Mouse (Mus musculus) forebrain, embryonic 10.5 days (tissue): ENCODE data around the gene Fntb. TPM values are rescaled to one million over a fixed set of nuclear protein-coding genes. Genes with fewer than 3 reads are reported as not detected.

ENCODE experiments used
- DNase-seq: peaks from one replicate; pipeline ENCODE4 v3.0.0-alpha.2; 2017; ENCODE audit warnings: low spot score; ENCODE audit errors: extremely low spot score
- H3K27ac ChIP-seq: fragments of 300-500 bp; sonication (generic); 2 replicates; pipeline ENCODE4 v1.5.1; 2016; ENCODE audit warnings: mild to moderate bottlenecking
- H3K27me3 ChIP-seq: fragments of 300-500 bp; sonication (generic); 2 replicates; pipeline ENCODE4 v1.6.1; 2016; ENCODE audit warnings: mild to moderate bottlenecking; ENCODE audit not compliant: poor library complexity, severe bottlenecking
- H3K36me3 ChIP-seq: fragments of 300-500 bp; sonication (generic); replicated peaks from 2 replicates; pipeline ENCODE4 v1.6.1; 2016; ENCODE audit warnings: mild to moderate bottlenecking, moderate library complexity
- H3K4me1 ChIP-seq: fragments of 300-500 bp; sonication (generic); 2 replicates; pipeline ENCODE4 v1.6.1; 2016
- H3K4me3 ChIP-seq: fragments of 300-500 bp; sonication (generic); 2 replicates; pipeline ENCODE4 v1.5.1; 2016; ENCODE audit warnings: mild to moderate bottlenecking, moderate library complexity
- H3K9me3 ChIP-seq: fragments of 300-500 bp; sonication (generic); 2 replicates; pipeline ENCODE4 v1.6.1; 2016; ENCODE audit warnings: mild to moderate bottlenecking, moderate library complexity
- WGBS: fragments of 180-500 bp; shearing (Covaris S2); methylation state at CpG from one replicate; pipeline ENCODE4 v1.1.7; 2016; 5-methylcytosine and 5-hydroxymethylcytosine counted together
- polyA plus RNA-seq: library from polyadenylated mRNA; unstranded; fragments of >200 nt; fragmentation: Nextera tagmentation; extraction: Ambion mirVana; gene quantifications from 2 replicates; pipeline ENCODE4 v1.2.1, GENCODE M21; 2016

Gene Fntb
- polyA plus RNA-seq, 1 experiment from 2014 or later: 44.7 TPM

DNA sequence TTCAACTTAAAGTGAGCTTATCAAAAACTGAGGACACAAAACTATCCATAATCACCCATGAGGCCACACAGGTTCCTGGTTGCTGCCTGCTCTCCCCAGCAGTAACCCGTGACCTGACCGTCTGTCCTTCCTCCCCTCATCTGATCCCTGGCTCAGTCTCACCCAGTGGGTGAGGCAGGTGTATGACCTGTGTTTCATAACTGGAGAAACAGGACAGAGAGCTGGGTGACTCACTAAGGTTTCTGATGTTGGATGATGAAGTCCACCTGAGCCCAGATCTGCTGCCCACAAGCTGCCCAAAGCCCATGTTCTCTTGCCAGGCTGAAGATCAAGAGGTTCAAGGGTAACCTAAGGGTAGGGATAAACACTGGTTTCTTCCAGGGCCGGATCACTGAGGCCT lies 161.6 kb downstream of the Fntb start:
- H3K4me3 ChIP-seq: no peak overlapping the region
- peaks cover 6% of the 10 kb centered on the region; the same call in 1 of the 2 replicates for H3K4me1 ChIP-seq
- H3K36me3 ChIP-seq: peaks cover 9% of the 10 kb centered on the region; the same call in 1 of the 2 replicates
- H3K9me3 ChIP-seq: no peaks in the 10 kb centered on the region
- no peak for DNase-seq
- no peak overlapping the region for H3K27ac ChIP-seq
- WGBS: 89% methylated on average over 3 of the region's 3 CpGs
- H3K27me3 ChIP-seq: no peaks in the 10 kb centered on the region

DNA sequence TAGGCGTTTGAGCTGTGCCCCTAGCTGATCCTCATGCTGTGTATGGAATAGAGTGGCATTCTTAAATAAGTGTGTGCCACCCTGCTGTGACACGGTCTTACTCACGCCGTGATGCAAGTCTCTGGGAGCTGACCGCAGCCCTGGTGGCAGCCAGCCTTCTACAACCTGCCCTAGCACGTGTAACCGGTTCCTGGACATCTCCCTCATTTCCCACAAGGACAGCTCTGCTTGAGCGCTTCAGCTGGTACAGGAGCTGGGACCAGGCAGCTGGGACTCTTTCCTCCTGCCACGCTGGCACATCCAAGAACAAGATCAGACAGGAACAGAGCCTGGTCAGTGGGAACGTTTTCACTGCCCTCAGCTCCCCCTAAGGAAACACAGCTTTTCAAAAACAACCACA lies 162.2 kb downstream of the Fntb start:
- Histone ChIP-seq H3K4me3 (no peak overlapping the region), H3K27ac (no peak overlapping the region), H3K4me1 (peaks cover 6% of the 10 kb centered on the region; the same call in 1 of the 2 replicates), H3K9me3 (no peaks in the 10 kb centered on the region), H3K36me3 (peaks cover 13% of the 10 kb centered on the region), H3K27me3 (no peaks in the 10 kb centered on the region)
- WGBS: 70% methylated on average over 10 of the region's 10 CpGs
- DNase-seq: no peak

DNA sequence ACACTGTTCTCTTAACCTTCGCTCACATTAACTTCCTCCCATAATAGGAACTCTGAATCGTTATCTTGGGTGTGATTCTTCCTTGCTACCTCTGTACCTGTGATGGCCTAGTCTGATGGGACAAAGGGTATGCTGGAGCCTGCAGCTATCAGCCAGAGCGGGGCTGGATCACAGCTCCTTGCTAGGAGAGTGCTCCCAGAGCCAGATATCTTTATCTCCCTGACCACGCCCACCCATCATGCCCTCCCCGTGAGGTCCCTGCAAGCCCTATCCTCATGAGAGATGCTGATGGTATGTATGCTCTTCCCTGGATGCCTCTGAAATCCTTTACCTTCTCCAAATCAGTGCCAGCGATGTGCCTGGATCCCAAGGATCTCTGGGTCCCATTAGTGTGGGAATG lies 164.8 kb downstream of the Fntb start:
- 75% methylated on average over 6 of the region's 6 CpGs for WGBS
- Histone ChIP-seq H3K4me1 (peaks cover 6% of the 10 kb centered on the region; the same call in 1 of the 2 replicates), H3K36me3 (peaks cover 24% of the 10 kb centered on the region), H3K4me3 (no peak overlapping the region), H3K27me3 (no peaks in the 10 kb centered on the region), H3K9me3 (no peaks in the 10 kb centered on the region), H3K27ac (no peak overlapping the region)
- no peak for DNase-seq

DNA sequence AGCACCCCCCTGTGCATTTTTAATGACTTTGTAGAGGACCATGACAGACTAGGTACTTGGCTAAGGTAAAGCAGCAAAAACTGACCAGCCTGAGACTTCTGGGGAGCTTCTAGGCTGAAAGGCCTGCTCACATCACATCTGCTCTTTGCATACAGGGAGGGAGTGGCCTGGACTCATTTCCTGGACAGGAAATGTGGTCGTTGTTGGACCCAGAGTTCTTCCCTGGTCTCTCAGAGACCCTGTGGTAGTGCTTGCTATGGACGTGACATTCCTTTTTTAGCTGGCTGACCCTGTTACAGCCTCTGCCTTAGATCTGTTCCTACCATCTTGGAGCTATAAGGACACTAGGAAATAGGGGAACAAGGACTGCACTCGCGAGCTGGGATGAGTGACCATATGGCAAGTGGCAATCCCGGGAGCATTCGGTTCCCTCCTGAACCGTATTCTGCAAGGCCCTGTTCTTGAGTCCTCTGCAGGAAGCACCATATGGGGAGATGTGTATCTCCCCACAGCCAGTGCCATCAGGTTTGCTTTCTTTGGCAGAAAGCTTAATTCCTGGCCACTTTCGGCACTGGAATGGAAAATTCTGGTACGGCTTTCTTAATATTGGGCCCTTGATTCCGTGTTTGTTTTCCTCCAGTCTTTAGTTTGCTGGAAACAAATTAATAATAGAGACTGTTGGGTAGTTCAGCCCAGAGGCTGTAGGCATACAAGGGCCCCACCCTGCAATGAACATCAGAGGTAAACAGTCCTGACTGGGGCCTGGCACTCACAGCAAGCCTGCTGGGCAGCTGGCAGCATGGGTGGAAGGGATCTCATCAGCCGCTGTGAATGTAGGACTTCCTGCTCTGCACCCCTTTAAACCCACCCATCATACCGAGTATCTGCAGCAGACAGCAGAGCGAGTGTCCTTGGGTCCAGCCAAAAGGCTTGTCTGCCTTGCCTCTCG lies 166.6 kb downstream of the Fntb start:
- Histone ChIP-seq H3K36me3 (peaks cover 43% of the 10 kb centered on the region), H3K4me1 (peaks cover 6% of the 10 kb centered on the region; the same call in 1 of the 2 replicates), H3K9me3 (no peaks in the 10 kb centered on the region), H3K27ac (no peak overlapping the region), H3K27me3 (no peaks in the 10 kb centered on the region), H3K4me3 (no peak overlapping the region)
- no peak for DNase-seq
- 85% methylated on average over 14 of the region's 14 CpGs for WGBS

DNA sequence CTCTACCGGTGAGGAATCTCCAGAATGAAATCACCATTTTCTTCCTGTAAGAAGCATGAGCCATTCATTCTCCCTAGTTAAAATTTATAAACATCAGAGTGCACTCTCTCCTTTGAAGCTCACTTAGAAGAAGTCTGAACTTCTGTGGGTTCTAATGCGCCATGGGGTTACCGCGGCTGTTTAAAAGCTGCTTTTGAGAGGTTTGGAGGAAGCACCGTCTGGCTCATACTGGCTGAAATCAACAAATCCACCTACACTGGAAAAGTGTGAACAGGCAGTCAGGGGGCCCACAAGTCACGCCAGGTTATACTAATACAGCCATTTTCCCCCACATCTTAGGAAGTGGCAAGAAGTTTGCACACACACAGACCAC lies 167.3 kb downstream of the Fntb start:
- peaks cover 6% of the 10 kb centered on the region; the same call in 1 of the 2 replicates for H3K4me1 ChIP-seq
- H3K27ac ChIP-seq: no peak overlapping the region
- no peaks in the 10 kb centered on the region for H3K27me3 ChIP-seq
- no peaks in the 10 kb centered on the region for H3K9me3 ChIP-seq
- 91% methylated on average over 6 of the region's 6 CpGs for WGBS
- peaks cover 49% of the 10 kb centered on the region for H3K36me3 ChIP-seq
- no peak overlapping the region for H3K4me3 ChIP-seq
- DNase-seq: no peak

DNA sequence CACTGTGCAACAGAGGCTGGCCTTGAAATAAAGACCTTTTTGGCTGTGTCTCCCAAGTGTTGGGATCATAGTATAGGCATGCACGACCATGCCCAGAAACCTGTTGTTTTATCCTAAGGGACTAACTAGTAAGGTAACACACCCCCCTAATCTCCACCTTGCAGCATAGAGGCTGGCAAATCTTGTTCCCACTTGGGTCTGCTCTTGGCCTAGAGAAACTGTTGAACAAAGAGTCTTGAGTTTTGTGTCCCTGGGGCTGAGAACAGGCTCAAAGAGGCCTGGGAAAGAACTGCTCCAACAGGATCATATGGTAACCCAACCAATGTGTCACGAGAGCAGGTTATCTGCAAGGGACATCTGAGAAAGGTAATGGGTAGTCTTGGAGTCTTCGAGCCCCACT lies 169.0 kb downstream of the Fntb start:
- Histone ChIP-seq H3K36me3 (peaks cover 67% of the 10 kb centered on the region), H3K4me1 (peaks cover 4% of the 10 kb centered on the region; the same call in 1 of the 2 replicates), H3K9me3 (no peaks in the 10 kb centered on the region), H3K27ac (no peak overlapping the region), H3K4me3 (no peak overlapping the region), H3K27me3 (no peaks in the 10 kb centered on the region)
- WGBS: 89% methylated on average over 3 of the region's 3 CpGs
- no peak for DNase-seq

DNA sequence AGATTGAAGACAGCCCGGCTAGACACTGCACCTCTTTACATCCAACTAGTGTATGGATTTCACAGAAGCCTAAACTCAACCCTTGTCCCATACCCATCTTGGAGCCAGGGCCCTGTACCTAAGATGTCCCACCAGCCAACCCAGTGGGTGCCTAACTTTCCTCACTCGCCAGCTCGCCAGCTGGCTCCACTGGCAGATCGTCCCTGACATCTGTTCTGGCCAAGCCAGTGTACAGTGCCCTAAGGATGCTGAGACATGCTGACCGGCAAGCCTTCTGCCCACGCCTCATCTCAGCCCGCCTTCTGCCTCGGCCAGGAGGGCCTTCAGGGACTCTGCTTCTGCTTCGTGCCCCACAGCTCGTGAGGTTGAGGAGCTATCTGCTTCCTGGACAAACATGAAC lies 170.8 kb downstream of the Fntb start:
- no peak for DNase-seq
- H3K4me3 ChIP-seq: no peak overlapping the region
- no peaks in the 10 kb centered on the region for H3K9me3 ChIP-seq
- 94% methylated on average over 10 of the region's 10 CpGs for WGBS
- H3K4me1 ChIP-seq: no peaks in the 10 kb centered on the region
- no peaks in the 10 kb centered on the region for H3K27me3 ChIP-seq
- peaks cover 82% of the 10 kb centered on the region for H3K36me3 ChIP-seq
- no peak overlapping the region for H3K27ac ChIP-seq

DNA sequence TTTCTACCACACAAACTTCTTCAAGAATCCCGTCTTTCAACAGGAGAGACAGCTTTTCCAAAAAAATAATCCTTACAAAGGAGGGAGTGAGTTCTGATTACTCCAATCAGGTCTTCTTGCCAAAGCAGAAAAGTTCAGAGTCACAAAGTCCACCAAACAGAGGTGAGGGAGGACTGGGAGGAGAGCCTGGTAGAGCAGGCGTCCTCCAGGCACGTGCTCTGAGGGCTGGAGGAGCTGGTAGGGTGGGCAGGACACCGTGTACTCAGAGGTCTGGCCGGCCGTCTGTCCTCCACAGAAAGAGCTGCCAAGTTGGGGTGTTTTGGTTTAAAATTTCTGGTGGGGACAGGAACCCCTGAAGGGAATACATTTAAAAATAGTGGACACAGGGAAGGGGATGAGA lies 172.6 kb downstream of the Fntb start:
- H3K4me3 ChIP-seq: no peak overlapping the region
- H3K4me1 ChIP-seq: no peaks in the 10 kb centered on the region
- H3K9me3 ChIP-seq: no peaks in the 10 kb centered on the region
- 90% methylated on average over 6 of the region's 6 CpGs for WGBS
- no peak overlapping the region for H3K27ac ChIP-seq
- H3K36me3 ChIP-seq: peaks cover 92% of the 10 kb centered on the region
- no peak for DNase-seq
- H3K27me3 ChIP-seq: no peaks in the 10 kb centered on the region

DNA sequence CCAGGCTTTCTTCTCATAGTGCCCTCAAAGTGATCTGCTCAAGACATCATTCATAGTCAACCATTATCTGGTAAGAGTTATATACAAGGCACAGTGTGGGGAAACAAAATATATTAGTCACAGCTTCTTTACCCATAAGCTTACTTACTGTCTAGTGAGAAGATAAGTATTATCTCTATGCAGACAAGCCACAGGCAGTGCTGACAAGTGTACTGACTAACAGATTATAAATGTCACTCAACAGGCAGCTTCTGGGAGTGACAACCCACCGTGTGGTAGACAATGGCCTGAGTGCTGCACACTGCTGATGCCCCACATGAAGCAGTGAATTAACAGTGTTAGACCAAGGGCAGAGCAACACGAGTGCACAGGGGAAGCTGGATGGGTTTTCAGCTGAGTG lies 176.1 kb downstream of the Fntb start:
- H3K36me3 ChIP-seq: peaks cover 100% of the 10 kb centered on the region
- no peak overlapping the region for H3K27ac ChIP-seq
- H3K27me3 ChIP-seq: no peaks in the 10 kb centered on the region
- DNase-seq: no peak
- no peaks in the 10 kb centered on the region for H3K9me3 ChIP-seq
- H3K4me1 ChIP-seq: no peaks in the 10 kb centered on the region; the same call in 1 of the 2 replicates
- 79% methylated on average over 2 of the region's 2 CpGs for WGBS
- H3K4me3 ChIP-seq: no peak overlapping the region

DNA sequence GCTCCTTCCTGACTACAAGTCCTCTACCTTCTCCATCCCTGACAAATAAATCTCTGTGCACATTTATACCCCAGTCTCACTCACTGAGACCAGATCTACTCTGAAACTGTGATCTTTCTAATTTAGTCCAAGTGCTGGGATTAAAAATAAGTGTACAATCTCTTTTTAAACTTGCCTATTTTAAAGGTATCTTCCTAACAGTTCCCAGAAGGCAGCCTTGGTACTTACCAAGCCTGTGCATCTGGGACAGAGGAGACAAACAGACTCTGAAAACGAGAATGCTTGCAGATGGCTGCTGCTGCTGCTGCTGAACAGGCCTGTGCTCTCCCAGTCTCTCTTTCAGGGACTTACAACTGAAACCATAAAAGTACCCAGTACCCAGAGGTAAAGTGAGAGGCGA lies 177.1 kb downstream of the Fntb start:
- 85% methylated on average over 2 of the region's 2 CpGs for WGBS

DNA sequence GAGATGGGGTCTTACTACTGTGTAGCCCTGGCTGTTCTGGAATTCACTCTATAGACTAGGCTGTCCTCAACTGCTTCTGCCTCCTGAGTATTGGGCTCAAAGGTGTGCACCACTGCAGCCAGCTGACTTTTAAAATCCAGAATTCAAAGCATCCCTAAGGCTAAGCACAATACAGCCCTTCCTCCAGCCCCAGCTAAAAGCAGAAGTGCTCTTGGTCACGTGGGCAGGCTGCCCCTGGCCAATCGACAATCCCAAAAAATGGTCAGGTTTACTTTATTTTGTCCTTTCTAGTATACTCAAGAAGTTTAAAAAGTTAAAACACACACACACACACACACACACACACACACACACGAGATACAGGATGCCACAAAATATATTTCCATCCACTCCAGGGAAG lies 177.7 kb downstream of the Fntb start:
- no peak overlapping the region for H3K27ac ChIP-seq
- peaks cover 100% of the 10 kb centered on the region for H3K36me3 ChIP-seq
- H3K9me3 ChIP-seq: no peaks in the 10 kb centered on the region
- no peak for DNase-seq
- H3K4me3 ChIP-seq: no peak overlapping the region
- WGBS: 84% methylated on average over 3 of the region's 3 CpGs
- H3K4me1 ChIP-seq: no peaks in the 10 kb centered on the region; the same call in 1 of the 2 replicates
- no peaks in the 10 kb centered on the region for H3K27me3 ChIP-seq

More for the DNA sequence above, 177.1 kb downstream of the Fntb start:
- Histone ChIP-seq H3K27me3 (no peaks in the 10 kb centered on the region), H3K36me3 (peaks cover 100% of the 10 kb centered on the region), H3K4me1 (no peaks in the 10 kb centered on the region; the same call in 1 of the 2 replicates), H3K27ac (no peak overlapping the region), H3K9me3 (no peaks in the 10 kb centered on the region), H3K4me3 (no peak overlapping the region)
- no peak for DNase-seq

DNA sequence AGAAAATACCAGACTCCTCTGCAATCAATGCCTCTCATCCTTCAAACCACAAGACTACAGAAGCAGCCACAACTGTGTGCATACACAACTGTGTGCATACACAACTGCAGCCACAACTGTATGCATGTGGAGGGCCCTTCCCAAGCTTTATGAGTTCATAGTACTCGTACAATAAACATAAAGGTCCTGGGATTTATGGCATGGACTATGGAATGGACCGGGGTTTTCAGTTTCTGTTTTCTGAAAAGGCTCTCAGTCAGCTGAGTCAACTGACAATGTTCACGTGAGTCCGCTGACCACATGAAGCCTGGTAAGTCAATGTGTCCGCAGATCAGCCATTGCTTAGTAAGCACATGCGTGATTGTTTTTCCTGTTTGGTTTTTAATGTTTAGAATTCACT lies 178.1 kb downstream of the Fntb start:
- Histone ChIP-seq H3K4me3 (no peak overlapping the region), H3K36me3 (peaks cover 100% of the 10 kb centered on the region), H3K27me3 (no peaks in the 10 kb centered on the region), H3K9me3 (no peaks in the 10 kb centered on the region), H3K27ac (no peak overlapping the region), H3K4me1 (no peaks in the 10 kb centered on the region; the same call in 1 of the 2 replicates)
- WGBS: 93% methylated on average over 6 of the region's 6 CpGs
- no peak for DNase-seq

DNA sequence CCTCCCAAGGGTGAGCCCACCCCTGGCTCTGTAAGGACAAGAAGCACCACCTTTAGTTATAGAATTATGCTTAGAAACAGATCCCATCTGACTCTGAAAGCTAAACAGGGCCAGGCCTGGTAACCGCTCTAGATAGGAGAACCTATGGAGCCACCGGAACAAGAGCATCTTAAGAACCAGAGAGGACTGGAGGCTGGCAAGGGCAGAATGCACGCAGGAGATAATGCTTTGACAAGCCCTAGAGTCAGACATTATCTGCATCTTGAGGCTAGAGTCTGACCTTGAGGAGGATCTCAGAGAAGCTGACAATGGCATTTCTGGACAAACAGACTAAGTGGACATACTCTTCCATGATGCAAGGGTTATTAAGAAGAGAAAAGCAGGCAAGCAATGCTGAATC lies 182.1 kb downstream of the Fntb start:
- WGBS: 93% methylated on average over 3 of the region's 3 CpGs
- H3K27me3 ChIP-seq: no peaks in the 10 kb centered on the region
- H3K4me1 ChIP-seq: no peaks in the 10 kb centered on the region; the same call in 1 of the 2 replicates
- H3K36me3 ChIP-seq: peaks cover 99% of the 10 kb centered on the region
- no peak for DNase-seq
- H3K9me3 ChIP-seq: no peaks in the 10 kb centered on the region
- H3K27ac ChIP-seq: no peak overlapping the region
- no peak overlapping the region for H3K4me3 ChIP-seq
